Comparison of ENCODE assay signal across 26 mouse cellular contexts in genomic region chr16:62773462-62773861, GRCm38 (mm10). TPM values are rescaled to one million over a fixed set of nuclear protein-coding genes. Genes with fewer than 3 reads are reported as not detected.
DNase-seq lines count a peak whose midpoint lies in the region; ATAC-seq and TF ChIP-seq lines count a peak whose summit lies in the region.
"Had no signal": no experiment of that assay in that cellular context is flagged by ENCODE, and none has a peak within 500 bp of the region (broad histone marks: within the 10 kb centered on the region; RNA-seq: fewer than 3 reads in every experiment).

No protein-coding gene starts in this region.

- H3K27ac ChIP-seq in forebrain, postnatal 0 days (ENCODE audit: low read depth, low read length): no peak overlapping the region
- H3K27ac ChIP-seq in forebrain, embryonic 12.5 days: no peak overlapping the region
- H3K27ac ChIP-seq in left cerebral cortex, adult 2 months: no peak overlapping the region
- H3K27ac ChIP-seq: embryonic facial prominence, embryonic 10.5 days; heart, embryonic 10.5 days; limb, embryonic 15.5 days; liver, embryonic 15.5 days had no signal

- H3K4me3 ChIP-seq in forebrain, postnatal 0 days (ENCODE audit: low read depth, low read length): no peak overlapping the region
- no peak overlapping the region for H3K4me3 ChIP-seq in forebrain, embryonic 12.5 days (replicated peaks)
- H3K4me3 ChIP-seq in left cerebral cortex, adult 2 months: no peak overlapping the region
- H3K4me3 ChIP-seq: embryonic facial prominence, embryonic 10.5 days; heart, embryonic 10.5 days; limb, embryonic 15.5 days; liver, embryonic 15.5 days had no signal

- H3K4me1 ChIP-seq in forebrain, postnatal 0 days (ENCODE audit: insufficient read depth): no peaks in the 10 kb centered on the region
- H3K4me1 ChIP-seq in forebrain, embryonic 12.5 days: no peaks in the 10 kb centered on the region
- H3K4me1 ChIP-seq: heart, embryonic 10.5 days; limb, embryonic 15.5 days; liver, embryonic 15.5 days had no signal

- intact Hi-C loops in left cerebral cortex, adult 2 months (cut with DNase I): no loop called here

- DNase-seq in forebrain, postnatal 0 days: peak; percentile 4
- DNase-seq in left cerebral cortex, adult 2 months (ENCODE audit: extremely low spot score in 1 of 2, low spot score in 2 of 2): no peak
- DNase-seq in left cerebral cortex, adult 9 months (ENCODE audit: low spot score in 2 of 2): no peak
- DNase-seq in 416B (ENCODE audit: low read depth): peak; percentile 13
- peak; percentile 40 for DNase-seq in brain, adult 2 months (ENCODE audit: low read depth, low spot score)
- DNase-seq in adrenal gland, postnatal 10 days: no peak
- no peak for DNase-seq in adipocyte (ENCODE audit: low spot score)
- DNase-seq: cerebellum, adult 9-11 months; heart, postnatal 10 days; kidney, postnatal 4 days; lung, postnatal 10 days; right cerebral cortex, postnatal 4 days; thymus, postnatal 14 days had no signal

- ATAC-seq in forebrain, postnatal 0 days: no peak
- ATAC-seq in forebrain, embryonic 12.5 days (ENCODE audit: low FRiP score): no peak
- ATAC-seq: inflammation-experienced regulatory T-cells, adult 6 months; midbrain, embryonic 16.5 days had no signal

- H3K9me3 ChIP-seq in forebrain, postnatal 0 days (ENCODE audit: low read length): no peaks in the 10 kb centered on the region
- H3K9me3 ChIP-seq in forebrain, embryonic 12.5 days: no peaks in the 10 kb centered on the region
- H3K9me3 ChIP-seq: embryonic facial prominence, embryonic 10.5 days; heart, embryonic 10.5 days; limb, embryonic 15.5 days; liver, embryonic 15.5 days had no signal

- TF ChIP-seq CTCF in forebrain, postnatal 0 days (IDR thresholded peaks at IDR 0.05; ENCODE audit: low read depth): peak; percentile 37; the same call in 1 of the 2 replicates
- peak; percentile 53 for TF ChIP-seq CTCF in left cerebral cortex, adult 2 months (IDR thresholded peaks at IDR 0.05)

- no peaks in the 10 kb centered on the region for H3K36me3 ChIP-seq in forebrain, postnatal 0 days (ENCODE audit: insufficient read depth)
- 0 out of 2 replicates have a peak, but pooled peaks cover 2% of the 10 kb centered on the region for H3K36me3 ChIP-seq in forebrain, embryonic 12.5 days (replicated peaks)

- H3K9ac ChIP-seq in forebrain, postnatal 0 days: no peak overlapping the region
- no peak overlapping the region for H3K9ac ChIP-seq in forebrain, embryonic 12.5 days
- H3K9ac ChIP-seq: limb, embryonic 15.5 days; liver, embryonic 15.5 days had no signal

- H3K4me2 ChIP-seq in forebrain, postnatal 0 days (ENCODE audit: low read depth): no peak overlapping the region
- no peak overlapping the region for H3K4me2 ChIP-seq in forebrain, embryonic 12.5 days
- H3K4me2 ChIP-seq: limb, embryonic 15.5 days; liver, embryonic 15.5 days had no signal

- WGBS in forebrain, postnatal 0 days: 80% methylated on average over 4 of the region's 4 CpGs
- 83% methylated on average over 4 of the region's 4 CpGs for WGBS in forebrain, embryonic 12.5 days

- no peaks in the 10 kb centered on the region for H3K27me3 ChIP-seq in forebrain, postnatal 0 days (ENCODE audit: insufficient read depth, low read length)
- no peaks in the 10 kb centered on the region for H3K27me3 ChIP-seq in forebrain, embryonic 12.5 days
- H3K27me3 ChIP-seq: limb, embryonic 15.5 days; liver, embryonic 15.5 days had no signal

RNA-seq across cellular contexts. Expression of gene Nsun3, which starts 13.2 kb away (rescaled TPM):
- 12.2 and 27.4 TPM in 2 replicates for total RNA-seq in forebrain, postnatal 0 days (2014; rRNA removed)
- polyA plus RNA-seq in forebrain, postnatal 0 days (2015; fragmentation: Nextera tagmentation; extraction: Ambion mirVana): 7.3 and 10.8 TPM in 2 replicates
- polyA plus RNA-seq in forebrain, embryonic 12.5 days (2016; fragmentation: Nextera tagmentation; extraction: Ambion mirVana): 12.5 and 12.6 TPM in 2 replicates
- 10 to 100 TPM in 1 of 2 experiments, 1 to 10 TPM in 1; 8.2 to 12.7 TPM for total RNA-seq in left cerebral cortex, adult 2 months (2021)
- total RNA-seq in adrenal gland, postnatal 10 days (2021): 10 to 100 TPM; 17.1 to 20.1 TPM

RNA-seq across cellular contexts. Expression of gene Stx19, which starts 41.0 kb away (rescaled TPM):
- total RNA-seq in forebrain, postnatal 0 days (2014; rRNA removed): 0.14 TPM in 1 of 2 replicates, not detected in the other
- 0.08 TPM in 1 of 2 replicates, not detected in the other for polyA plus RNA-seq in forebrain, postnatal 0 days (2015; fragmentation: Nextera tagmentation; extraction: Ambion mirVana)
- polyA plus RNA-seq in forebrain, embryonic 12.5 days (2016; fragmentation: Nextera tagmentation; extraction: Ambion mirVana): 0.64 TPM in 2 replicates
- not detected for total RNA-seq in left cerebral cortex, adult 2 months (2021)
- not detected for total RNA-seq in adrenal gland, postnatal 10 days (2021)
- total RNA-seq: adrenal gland, postnatal 4 days; ES-E14; heart, postnatal 10 days; layer of hippocampus, postnatal 14 days; left cerebral cortex, postnatal 25 days; megakaryocyte, adult 5-6 weeks had no signal
- polyA plus RNA-seq: testis, adult 2 months had no signal

Comparison
In these comparisons a context has a peak if more than half of its experiments do, and no peak if none do; other contexts are left out.
1. DNase-seq: peak in forebrain, postnatal 0 days (single experiment), 416B (single experiment) and brain, adult 2 months (single experiment); none in left cerebral cortex, adult 2 months (0 of 2), left cerebral cortex, adult 9 months (0 of 2), adrenal gland, postnatal 10 days (single experiment) and adipocyte (single experiment).